Mouse (Mus musculus) lung, adult 2 months (tissue): ENCODE measurements around the gene Apbb2.

Experiments used
- CTCF ChIP-seq: fragments of 200-500 bp; IDR thresholded peaks from 2 replicates; pipeline ENCODE4 v1.5.1; 2011; ENCODE audit warnings: mild to moderate bottlenecking, low read length, control low read depth; ENCODE audit not compliant: insufficient read depth
- POLR2A ChIP-seq: fragments of 200-500 bp; IDR thresholded peaks from 2 replicates; pipeline ENCODE4 v1.6.1; 2011; ENCODE audit warnings: low read depth, mild to moderate bottlenecking, control low read depth, low read length, borderline replicate concordance; ENCODE audit errors: extremely low read depth

DNA sequence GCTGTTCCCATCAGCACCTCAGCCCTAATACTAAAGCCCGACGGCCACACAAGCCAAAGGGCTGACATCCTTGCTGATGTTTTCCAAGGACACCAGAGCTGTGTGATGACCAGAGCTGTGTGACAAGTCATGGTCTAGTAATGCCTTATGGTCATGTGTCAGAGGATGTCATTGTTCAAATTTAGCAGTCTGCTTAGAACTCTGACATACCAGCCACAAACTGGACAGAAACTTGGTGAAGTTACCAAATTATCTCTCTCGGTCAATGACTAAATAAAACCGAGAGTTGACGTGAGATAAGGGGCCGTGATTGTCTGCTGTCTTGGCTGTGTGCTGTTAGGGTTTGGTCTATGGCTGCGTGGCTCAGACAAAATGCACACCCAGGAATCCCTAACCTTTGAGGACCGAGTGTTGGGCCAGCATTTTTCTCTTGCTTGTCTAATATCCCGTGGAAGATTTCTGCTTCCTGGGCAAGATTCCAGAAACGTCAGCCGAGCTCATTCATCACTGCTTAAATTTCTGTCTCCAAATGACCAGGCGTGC is 71.5 kb downstream of the Apbb2 start:
- TF ChIP-seq POLR2A (no peak), CTCF (no peak)
